Mouse (Mus musculus): ENCODE results near the gene Nav2. TPM values are rescaled to one million over a fixed set of nuclear protein-coding genes. Genes with fewer than 3 reads are reported as not detected.

Nav2 gene
- total and polyA plus RNA-seq, 3 experiments: under 0.01 TPM; not detected in 2

DNA sequence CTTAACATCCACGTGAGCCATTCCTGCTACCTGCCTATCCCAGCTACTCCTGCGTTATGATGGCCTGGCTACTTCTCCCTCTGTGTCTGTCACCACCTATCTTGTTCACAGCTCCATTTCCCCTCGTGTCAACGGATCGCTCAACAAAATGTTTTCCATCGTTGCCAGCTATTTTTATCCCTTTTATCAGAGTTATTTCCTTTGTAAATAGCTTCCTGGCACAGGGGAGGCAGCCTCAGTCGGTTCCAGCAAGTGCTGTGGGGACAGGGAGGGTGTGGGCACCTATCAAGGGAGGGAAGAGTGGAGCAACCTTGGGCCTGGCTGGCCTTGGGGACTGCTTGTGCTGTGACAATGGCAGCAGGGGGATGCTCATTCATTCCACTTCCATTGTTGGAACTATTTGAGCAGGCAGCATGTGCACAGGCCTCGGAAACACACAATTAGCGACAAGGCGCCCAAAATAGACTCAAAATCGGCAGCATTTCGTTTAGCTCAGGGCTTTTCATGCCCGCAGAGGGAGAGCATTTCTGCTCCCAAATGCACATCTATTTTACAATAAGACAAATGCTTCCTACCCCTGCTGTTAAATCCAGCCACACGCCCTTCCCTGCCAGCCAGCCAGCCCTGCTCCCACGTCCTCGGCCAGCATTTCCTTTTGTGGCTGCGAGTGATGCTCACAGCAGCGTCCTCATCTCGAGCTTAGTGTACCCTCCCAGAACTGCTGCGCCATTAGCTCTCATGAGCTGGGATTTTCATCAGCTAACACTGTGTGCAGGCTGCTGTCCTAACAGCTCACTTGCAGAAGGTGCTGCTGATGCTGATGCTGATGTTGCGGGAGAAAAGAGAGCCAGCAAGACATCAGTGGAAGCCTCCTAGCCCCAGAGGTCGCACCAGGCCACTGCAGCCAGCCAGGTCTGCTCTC, 237.5 kb downstream of the Nav2 start:
- Histone ChIP-seq H3K4me2 (ENCODE audit: insufficient read depth, low read depth, poor library complexity, severe bottlenecking) (no peak overlapping the region), H3K4me1 (ENCODE audit: control insufficient read depth in 1 of 2, insufficient read depth in 2 of 2) (no peaks in the 10 kb centered on the region), H3K27me3 (replicated peaks) (peaks cover 79% of the 10 kb centered on the region), H3K9me3 (replicated peaks; ENCODE audit: low read length) (peaks cover 2% of the 10 kb centered on the region), H3K79me2 (replicated peaks; ENCODE audit: control insufficient read depth, extremely low read depth, insufficient read depth, poor library complexity, severe bottlenecking) (no peaks in the 10 kb centered on the region), H3K9ac (ENCODE audit: insufficient read depth, low read depth) (no peak overlapping the region), H3K27ac (ENCODE audit: insufficient read depth, low read depth) (no peak overlapping the region), H3K4me3 (replicated peaks in 1 of 3; ENCODE audit: low read depth in 2 of 3, low read length in 2 of 3, poor library complexity in 1 of 3) (no peak overlapping the region), H3K36me3 (replicated peaks in 1 of 2; ENCODE audit: control insufficient read depth in 1 of 2, insufficient read depth in 1 of 2, low read length in 1 of 2) (no peaks in the 10 kb centered on the region)
- TF ChIP-seq JUN (IDR thresholded peaks at IDR 0.05; ENCODE audit: insufficient read depth, low read depth, low read length): no peak
- TF ChIP-seq ZKSCAN1 (IDR thresholded peaks at IDR 0.05; ENCODE audit: borderline replicate concordance, low read depth, low read length): no peak
- TF ChIP-seq SIN3A (IDR thresholded peaks at IDR 0.05; ENCODE audit: low read length): no peak
- no peak for TF ChIP-seq EP300 (IDR thresholded peaks at IDR 0.05; ENCODE audit: low read length)
- no peak for TF ChIP-seq MAX (IDR thresholded peaks at IDR 0.05; ENCODE audit: low read length)
- TF ChIP-seq IRF4 (IDR thresholded peaks at IDR 0.05; ENCODE audit: low read depth, low read length): no peak
- TF ChIP-seq MYC (IDR thresholded peaks at IDR 0.05; ENCODE audit: low read depth, low read length): no peak
- TF ChIP-seq NRF1 (IDR thresholded peaks at IDR 0.05; ENCODE audit: low read depth, low read length): no peak
- no peak for TF ChIP-seq TCF12 (IDR thresholded peaks at IDR 0.05; ENCODE audit: low read depth, low read length)
- no peak for TF ChIP-seq HCFC1 (IDR thresholded peaks at IDR 0.05; ENCODE audit: low read depth, low read length)
- no peak for TF ChIP-seq ZC3H11A (IDR thresholded peaks at IDR 0.05; ENCODE audit: low read depth, low read length)
- TF ChIP-seq SMC3 (IDR thresholded peaks at IDR 0.05; ENCODE audit: low read depth, low read length): no peak
- DNase-seq (ENCODE audit: extremely low read depth): no peak
- dilution Hi-C loops (cut with MboI; ENCODE audit: extremely low pct_ligation_motif_present, extremely low pct_unique_long_range_greater_than_20kb, low sequenced_read_pairs): no loop called here
- in situ Hi-C loops (cut with MboI; ENCODE audit: low pct_ligation_motif_present, low pct_unique_long_range_greater_than_20kb, low sequenced_read_pairs): no loop called here

DNA sequence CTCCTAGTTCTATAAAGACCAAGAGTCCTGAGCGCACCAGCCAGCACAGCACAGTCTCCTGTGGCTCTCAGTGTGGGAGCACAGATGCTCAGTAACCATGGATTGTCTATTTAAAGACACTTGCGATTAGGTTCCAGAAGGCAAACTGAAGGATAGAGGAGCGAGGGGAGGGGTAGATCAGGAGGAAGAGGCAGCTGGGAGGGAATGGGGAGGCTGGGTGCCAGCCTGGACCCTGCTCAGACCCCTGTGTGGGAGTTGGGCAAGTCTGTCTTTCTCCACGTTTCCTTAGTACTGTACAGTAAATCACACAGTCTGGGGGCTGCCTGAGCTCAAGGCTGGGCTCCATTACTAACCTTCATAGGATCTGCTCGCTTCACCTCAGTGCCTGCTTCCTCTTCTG, 243.8 kb downstream of the Nav2 start:
- no peak for TF ChIP-seq MAFK (IDR thresholded peaks at IDR 0.05; ENCODE audit: insufficient replicate concordance, low read length)
- no peak for TF ChIP-seq MEF2A (IDR thresholded peaks at IDR 0.05; ENCODE audit: borderline replicate concordance, low read depth, low read length)
- no peak for TF ChIP-seq UBTF (IDR thresholded peaks at IDR 0.05; ENCODE audit: low read depth, low read length)
- TF ChIP-seq MYC (IDR thresholded peaks at IDR 0.05; ENCODE audit: low read depth, low read length): no peak
- TF ChIP-seq E2F4 (IDR thresholded peaks at IDR 0.05; ENCODE audit: insufficient replicate concordance, low read depth, low read length): no peak
- no peak for TF ChIP-seq ELF1 (IDR thresholded peaks at IDR 0.05; ENCODE audit: low read depth, low read length)
- TF ChIP-seq IRF4 (IDR thresholded peaks at IDR 0.05; ENCODE audit: low read depth, low read length): no peak
- no peak for DNase-seq (ENCODE audit: extremely low read depth)
- Histone ChIP-seq H3K4me3 (replicated peaks in 1 of 3; ENCODE audit: low read depth in 2 of 3, low read length in 2 of 3, poor library complexity in 1 of 3) (no peak overlapping the region), H3K4me1 (ENCODE audit: control insufficient read depth in 1 of 2, insufficient read depth in 2 of 2) (no peaks in the 10 kb centered on the region), H3K27me3 (replicated peaks) (peaks cover 83% of the 10 kb centered on the region), H3K27ac (ENCODE audit: insufficient read depth, low read depth) (no peak overlapping the region), H3K9ac (ENCODE audit: insufficient read depth, low read depth) (no peak overlapping the region), H3K4me2 (ENCODE audit: insufficient read depth, low read depth, poor library complexity, severe bottlenecking) (no peak overlapping the region), H3K9me3 (replicated peaks; ENCODE audit: low read length) (peaks cover 5% of the 10 kb centered on the region), H3K79me2 (replicated peaks; ENCODE audit: control insufficient read depth, extremely low read depth, insufficient read depth, poor library complexity, severe bottlenecking) (no peaks in the 10 kb centered on the region), H3K36me3 (replicated peaks in 1 of 2; ENCODE audit: control insufficient read depth in 1 of 2, insufficient read depth in 1 of 2, low read length in 1 of 2) (no peaks in the 10 kb centered on the region)
- dilution Hi-C loops (cut with MboI; ENCODE audit: extremely low pct_ligation_motif_present, extremely low pct_unique_long_range_greater_than_20kb, low sequenced_read_pairs) (no loop called here), in situ Hi-C loops (cut with MboI; ENCODE audit: low pct_ligation_motif_present, low pct_unique_long_range_greater_than_20kb, low sequenced_read_pairs) (no loop called here)
